Mouse (Mus musculus) cortical plate, adult 2 months (tissue): Measurements from ENCODE around the gene Polrmt.

Experiments
- CTCF ChIP-seq: fragments of 200-500 bp; IDR thresholded peaks from 2 replicates; pipeline ENCODE4 v1.5.1; 2011; ENCODE audit warnings: mild to moderate bottlenecking, control low read depth, low read length; ENCODE audit not compliant: insufficient read depth; ENCODE audit errors: extremely low read depth
- POLR2A ChIP-seq: fragments of 200-500 bp; IDR thresholded peaks from 2 replicates; pipeline ENCODE4 v1.6.1; 2011; ENCODE audit warnings: mild to moderate bottlenecking, low read length, control low read depth; ENCODE audit not compliant: insufficient read depth; ENCODE audit errors: extremely low read depth

DNA sequence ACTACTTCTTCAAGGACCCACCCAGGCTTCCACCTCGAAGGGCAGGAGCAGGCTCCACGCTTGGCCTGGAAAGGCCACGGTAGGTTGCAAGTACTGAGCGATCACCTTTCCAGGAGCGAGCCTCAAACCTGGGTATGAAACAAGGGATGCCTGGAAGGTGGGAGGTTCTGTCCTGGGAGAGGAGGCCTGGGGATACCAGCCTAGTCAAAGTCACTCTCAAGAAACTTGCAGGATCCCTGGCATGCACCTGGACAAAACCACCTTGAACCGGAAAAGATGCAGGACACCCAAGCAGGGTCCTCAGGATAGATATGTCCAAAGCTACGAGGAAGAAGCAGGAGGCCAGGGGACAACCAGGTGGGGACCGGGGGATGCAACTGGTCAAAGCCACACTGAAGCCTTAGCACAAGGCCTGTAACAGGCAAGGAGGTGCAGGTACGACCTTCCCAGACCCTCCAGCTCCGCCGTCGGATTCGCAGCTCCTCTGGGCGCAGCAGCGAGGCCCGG lies 19.7 kb upstream of the Polrmt start:
- no peak for TF ChIP-seq CTCF
- no peak for TF ChIP-seq POLR2A
